Mouse (Mus musculus): ENCODE measurements around the gene Il20. TPM values are rescaled to one million over a fixed set of nuclear protein-coding genes. Genes with fewer than 3 reads are reported as not detected.

Il20 gene
- polyA plus RNA-seq, 1 experiment = not detected

GRCm38 (mm10) chr1:130894468-130894867, 16.8 kb downstream of the Il20 start:
- Histone ChIP-seq H3K4me3 (ENCODE audit: insufficient read depth, low read length) (no peak overlapping the region), H3K27ac (ENCODE audit: insufficient read depth, low read depth, low read length) (no peak overlapping the region)

GRCm38 (mm10) chr1:130893329-130894040, 17.8 kb downstream of the Il20 start:
- Histone ChIP-seq H3K27ac (ENCODE audit: insufficient read depth, low read depth, low read length) (no peak overlapping the region), H3K4me3 (ENCODE audit: insufficient read depth, low read length) (no peak overlapping the region), H3K4me1 (ENCODE audit: control insufficient read depth, insufficient read depth, low read length) (no peaks in the 10 kb centered on the region)
- no peak for TF ChIP-seq CTCF (IDR thresholded peaks at IDR 0.05; ENCODE audit: low read depth, low read length)
- no peak for TF ChIP-seq POLR2A (IDR thresholded peaks at IDR 0.05; ENCODE audit: borderline replicate concordance, low read depth, low read length)

More at GRCm38 (mm10) chr1:130894468-130894867, 16.8 kb downstream of the Il20 start:
- H3K4me1 ChIP-seq (ENCODE audit: control insufficient read depth, insufficient read depth, low read length) = no peaks in the 10 kb centered on the region
- TF ChIP-seq POLR2A (IDR thresholded peaks at IDR 0.05; ENCODE audit: borderline replicate concordance, low read depth, low read length) = no peak
- no peak for TF ChIP-seq CTCF (IDR thresholded peaks at IDR 0.05; ENCODE audit: low read depth, low read length)

DNA sequence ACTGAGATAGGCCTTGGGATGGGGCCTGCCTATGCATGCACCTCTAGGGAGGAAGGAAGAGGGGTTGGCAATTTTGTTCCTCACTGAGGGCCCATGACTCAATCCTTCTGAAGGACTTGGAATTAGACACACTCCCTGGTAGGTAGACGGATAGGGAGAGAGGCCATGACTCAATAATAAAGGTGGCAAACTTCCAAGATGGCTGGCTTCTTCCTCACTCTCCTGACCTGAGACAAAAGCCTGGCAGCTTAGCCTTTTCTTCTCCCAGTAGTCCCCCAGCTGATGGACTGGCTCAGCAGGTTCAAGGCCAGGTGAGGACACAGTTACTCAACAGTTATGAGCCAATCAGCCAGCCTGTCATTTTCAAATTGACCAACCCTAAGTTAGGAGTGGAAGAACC, 18.8 kb downstream of the Il20 start:
- no peak for TF ChIP-seq CTCF (IDR thresholded peaks at IDR 0.05; ENCODE audit: low read depth, low read length)
- TF ChIP-seq POLR2A (IDR thresholded peaks at IDR 0.05; ENCODE audit: borderline replicate concordance, low read depth, low read length) = no peak
- no peak overlapping the region for H3K27ac ChIP-seq (ENCODE audit: insufficient read depth, low read depth, low read length)
- no peak overlapping the region for H3K4me3 ChIP-seq (ENCODE audit: insufficient read depth, low read length)
- H3K4me1 ChIP-seq (ENCODE audit: control insufficient read depth, insufficient read depth, low read length) = no peaks in the 10 kb centered on the region

- no peaks in the 10 kb centered on the region for H3K4me1 ChIP-seq (ENCODE audit: control insufficient read depth, insufficient read depth, low read length)
- no peak for TF ChIP-seq CTCF (IDR thresholded peaks at IDR 0.05; ENCODE audit: low read depth, low read length)
- TF ChIP-seq POLR2A (IDR thresholded peaks at IDR 0.05; ENCODE audit: borderline replicate concordance, low read depth, low read length) = no peak
Observed at GRCm38 (mm10) chr1:130887354-130887753, 23.9 kb downstream of the Il20 start, which contains the start of gene Il24. Gene Il24 (minus strand): TSS chr1:130887454.

DNA sequence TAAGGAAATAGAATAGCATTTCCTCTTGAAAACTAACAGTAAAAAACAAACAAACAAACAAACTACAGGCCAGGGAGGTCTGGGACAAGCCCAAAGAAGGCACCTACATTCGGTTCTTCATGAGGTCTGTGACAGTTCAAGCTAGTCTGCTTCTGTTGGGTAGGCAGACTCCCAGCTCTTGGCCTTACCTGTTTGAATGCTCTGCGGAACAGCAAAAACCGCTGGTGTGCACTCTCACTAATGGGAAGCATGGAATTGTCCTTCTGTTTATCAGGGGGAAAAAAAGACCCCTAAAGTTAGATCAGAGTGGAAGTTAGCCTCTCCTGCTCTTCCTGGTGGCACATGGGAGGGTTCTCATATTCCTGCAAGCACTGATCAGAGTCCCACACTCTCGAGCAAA, 28.1 kb downstream of the Il20 start:
- TF ChIP-seq POLR2A (IDR thresholded peaks at IDR 0.05; ENCODE audit: borderline replicate concordance, low read depth, low read length) = no peak
- TF ChIP-seq CTCF (IDR thresholded peaks at IDR 0.05; ENCODE audit: low read depth, low read length) = no peak
- H3K4me1 ChIP-seq (ENCODE audit: control insufficient read depth, insufficient read depth, low read length) = no peaks in the 10 kb centered on the region

More at GRCm38 (mm10) chr1:130887354-130887753, 23.9 kb downstream of the Il20 start, which contains the start of gene Il24:
- Histone ChIP-seq H3K4me3 (ENCODE audit: insufficient read depth, low read length) (no peak within 1 kb of the TSS), H3K27ac (ENCODE audit: insufficient read depth, low read depth, low read length) (no peak within 1 kb of the TSS)

GRCm38 (mm10) chr1:130879927-130880326, 31.3 kb downstream of the Il20 start:
- TF ChIP-seq CTCF (IDR thresholded peaks at IDR 0.05; ENCODE audit: low read depth, low read length) (no peak), POLR2A (IDR thresholded peaks at IDR 0.05; ENCODE audit: borderline replicate concordance, low read depth, low read length) (no peak)
- no peak overlapping the region for H3K27ac ChIP-seq (ENCODE audit: insufficient read depth, low read depth, low read length)
- peaks cover 2% of the 10 kb centered on the region; the same call in 1 of the 2 replicates for H3K4me1 ChIP-seq (ENCODE audit: control insufficient read depth, insufficient read depth, low read length)

More for the DNA sequence above, 28.1 kb downstream of the Il20 start:
- no peak overlapping the region for H3K27ac ChIP-seq (ENCODE audit: insufficient read depth, low read depth, low read length)
- H3K4me3 ChIP-seq (ENCODE audit: insufficient read depth, low read length) = no peak overlapping the region

DNA sequence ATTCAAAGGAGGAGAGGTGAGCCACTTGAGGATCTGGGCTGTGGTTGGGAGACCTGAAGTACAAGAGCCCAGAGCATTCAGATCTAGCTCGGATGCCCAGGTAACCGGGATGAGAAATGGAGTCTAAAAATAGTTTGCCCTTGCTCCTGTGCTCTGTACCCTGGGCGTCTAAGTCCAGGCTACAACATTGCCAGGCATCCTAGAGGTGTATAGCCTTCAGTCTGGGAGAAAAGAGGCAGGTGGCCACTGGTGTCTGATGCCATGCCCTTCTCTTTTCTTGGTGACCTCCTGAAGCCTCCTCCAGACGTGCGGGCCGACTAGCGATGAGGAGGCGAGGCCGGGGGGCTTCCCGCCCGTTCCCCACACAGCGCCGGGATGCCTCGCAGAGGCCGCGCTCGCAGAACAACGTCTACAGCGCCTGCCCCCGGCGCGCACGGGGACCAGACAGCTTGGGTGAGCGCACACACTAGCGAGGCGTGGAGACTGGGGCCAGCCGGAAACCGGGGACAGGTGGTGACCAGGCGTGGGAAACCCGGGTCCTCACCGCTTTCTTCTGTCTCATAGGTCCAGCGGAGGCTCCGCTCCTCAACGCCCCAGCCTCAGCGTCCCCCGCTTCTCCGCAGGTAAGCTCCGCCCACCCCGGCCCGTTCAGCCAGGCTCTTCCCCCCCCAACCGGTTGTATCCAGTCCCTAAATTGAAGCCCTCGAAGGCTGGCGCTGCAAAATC, 33.2 kb downstream of the Il20 start:
- TF ChIP-seq CTCF (IDR thresholded peaks at IDR 0.05; ENCODE audit: low read depth, low read length) (no peak), POLR2A (IDR thresholded peaks at IDR 0.05; ENCODE audit: borderline replicate concordance, low read depth, low read length) (no peak)
- Histone ChIP-seq H3K4me1 (ENCODE audit: control insufficient read depth, insufficient read depth, low read length) (peaks cover 2% of the 10 kb centered on the region; the same call in 1 of the 2 replicates), H3K27ac (ENCODE audit: insufficient read depth, low read depth, low read length) (no peak overlapping the region), H3K4me3 (ENCODE audit: insufficient read depth, low read length) (no peak overlapping the region)

More at GRCm38 (mm10) chr1:130879927-130880326, 31.3 kb downstream of the Il20 start:
- no peak overlapping the region for H3K4me3 ChIP-seq (ENCODE audit: insufficient read depth, low read length)

- TF ChIP-seq POLR2A (IDR thresholded peaks at IDR 0.05; ENCODE audit: borderline replicate concordance, low read depth, low read length) (no peak), CTCF (IDR thresholded peaks at IDR 0.05; ENCODE audit: low read depth, low read length) (no peak)
- Histone ChIP-seq H3K4me3 (ENCODE audit: insufficient read depth, low read length) (no peak overlapping the region), H3K27ac (ENCODE audit: insufficient read depth, low read depth, low read length) (no peak overlapping the region), H3K4me1 (ENCODE audit: control insufficient read depth, insufficient read depth, low read length) (peaks cover 2% of the 10 kb centered on the region; the same call in 1 of the 2 replicates)
Observed at GRCm38 (mm10) chr1:130876931-130877509, 34.2 kb downstream of the Il20 start.

DNA sequence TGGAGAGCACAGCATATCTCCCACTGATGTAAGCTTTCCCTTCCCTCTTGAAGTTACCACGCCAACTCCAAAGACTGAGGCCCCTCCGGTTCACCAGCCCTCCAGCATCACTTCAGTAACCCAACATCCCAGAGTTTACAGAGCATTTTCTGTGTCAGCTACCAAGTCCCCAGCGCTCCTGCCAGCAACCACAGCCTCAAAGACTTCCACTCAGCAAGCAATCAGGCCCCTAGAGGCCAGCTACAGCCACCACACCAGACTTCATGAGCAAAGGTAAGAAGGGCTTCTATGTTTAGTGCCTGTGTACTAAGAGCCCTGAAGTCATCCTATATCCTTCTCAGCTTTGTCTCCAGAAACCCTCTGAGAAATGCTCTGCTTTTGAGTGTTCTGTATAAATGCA, 35.3 kb downstream of the Il20 start:
- TF ChIP-seq POLR2A (IDR thresholded peaks at IDR 0.05; ENCODE audit: borderline replicate concordance, low read depth, low read length) (no peak), CTCF (IDR thresholded peaks at IDR 0.05; ENCODE audit: low read depth, low read length) (no peak)

More for the DNA sequence above, 35.3 kb downstream of the Il20 start:
- peaks cover 2% of the 10 kb centered on the region; the same call in 1 of the 2 replicates for H3K4me1 ChIP-seq (ENCODE audit: control insufficient read depth, insufficient read depth, low read length)
- H3K4me3 ChIP-seq (ENCODE audit: insufficient read depth, low read length) = no peak overlapping the region
- no peak overlapping the region for H3K27ac ChIP-seq (ENCODE audit: insufficient read depth, low read depth, low read length)
